Mouse (Mus musculus) forebrain, embryonic 13.5 days (tissue): ENCODE measurements around the gene Nacc2. TPM values are rescaled to one million over a fixed set of nuclear protein-coding genes. Genes with fewer than 3 reads are reported as not detected.

ENCODE experiments used
- ATAC-seq: fragments of 200-750 bp; cut with Nextera tagmentation; 2 replicates; pipeline ENCODE4 v1.8.0; 2017
- H3K27ac ChIP-seq: fragments of 300-500 bp; sonication (generic); 2 replicates; pipeline ENCODE4 v1.5.1; 2015; ENCODE audit warnings: inconsistent platforms, mild to moderate bottlenecking, moderate library complexity
- H3K27me3 ChIP-seq: fragments of 300-500 bp; sonication (generic); 2 replicates; pipeline ENCODE4 v1.6.1; 2015; ENCODE audit warnings: mild to moderate bottlenecking, inconsistent platforms
- H3K36me3 ChIP-seq: fragments of 300-500 bp; sonication (generic); 2 replicates; pipeline ENCODE4 v1.6.1; 2015; ENCODE audit warnings: mild to moderate bottlenecking, inconsistent platforms; ENCODE audit not compliant: poor library complexity, severe bottlenecking
- H3K4me1 ChIP-seq: fragments of 300-500 bp; sonication (generic); 2 replicates; pipeline ENCODE4 v1.6.1; 2015; ENCODE audit warnings: inconsistent platforms
- H3K4me2 ChIP-seq: fragments of 300-500 bp; sonication (generic); 2 replicates; pipeline ENCODE4 v1.6.1; 2015; ENCODE audit warnings: inconsistent platforms, mild to moderate bottlenecking, moderate library complexity
- H3K4me3 ChIP-seq: fragments of 300-500 bp; sonication (generic); 2 replicates; pipeline ENCODE4 v1.5.1; 2015; ENCODE audit warnings: mild to moderate bottlenecking, inconsistent platforms
- H3K9ac ChIP-seq: fragments of 300-500 bp; sonication (generic); 2 replicates; pipeline ENCODE4 v1.6.1; 2015; ENCODE audit warnings: mild to moderate bottlenecking, inconsistent platforms
- H3K9me3 ChIP-seq: fragments of 300-500 bp; sonication (generic); replicated peaks from 2 replicates; pipeline ENCODE4 v1.6.1; 2016; ENCODE audit warnings: inconsistent platforms
- WGBS: fragments of 180-500 bp; shearing (Covaris S2); methylation state at CpG from one replicate; pipeline ENCODE4 v1.1.7; 2015; 5-methylcytosine and 5-hydroxymethylcytosine counted together
- polyA plus RNA-seq: library from polyadenylated mRNA; unstranded; fragments of >200 nt; fragmentation: Nextera tagmentation; extraction: Ambion mirVana; gene quantifications from 2 replicates; pipeline ENCODE4 v1.2.1, GENCODE M21; 2015

The Nacc2 gene
- polyA plus RNA-seq, 1 experiment from 2014 or later, result 9.4 TPM

DNA sequence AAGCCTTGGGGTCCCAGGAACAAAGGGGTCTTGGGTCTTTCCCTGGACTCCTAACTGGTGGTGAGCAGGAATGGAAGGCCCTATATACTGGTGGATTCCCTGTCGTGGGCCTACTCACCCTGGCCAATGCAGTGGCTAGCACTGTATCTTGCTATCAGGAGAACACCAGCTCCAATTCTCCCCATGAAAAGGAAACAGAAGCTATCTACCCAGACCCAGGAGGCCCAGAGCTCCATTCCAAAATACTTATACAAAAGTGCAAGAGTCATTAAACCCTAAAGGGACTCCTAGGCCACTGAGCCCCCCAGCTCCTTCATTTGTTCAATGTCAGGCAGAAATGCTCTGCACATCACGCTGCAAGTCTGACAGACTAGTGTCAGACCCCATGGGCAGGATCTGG, 34.0 kb downstream of the Nacc2 start:
- 73% methylated on average over 2 of the region's 2 CpGs for WGBS
- Histone ChIP-seq H3K4me3 (no peak overlapping the region), H3K27me3 (peaks cover under 1% of the 10 kb centered on the region; the same call in 1 of the 2 replicates), H3K36me3 (peaks cover 9% of the 10 kb centered on the region; the same call in 1 of the 2 replicates), H3K9me3 (no peaks in the 10 kb centered on the region), H3K27ac (no peak overlapping the region), H3K4me1 (peaks cover 39% of the 10 kb centered on the region), H3K9ac (no peak overlapping the region), H3K4me2 (no peak overlapping the region)
- no peak for ATAC-seq

- ATAC-seq, result no peak
- Histone ChIP-seq H3K4me3 (no peak overlapping the region), H3K27ac (no peak overlapping the region), H3K9me3 (no peaks in the 10 kb centered on the region), H3K27me3 (no peaks in the 10 kb centered on the region), H3K36me3 (peaks cover 9% of the 10 kb centered on the region; the same call in 1 of the 2 replicates), H3K9ac (no peak overlapping the region), H3K4me2 (no peak overlapping the region), H3K4me1 (peaks cover 27% of the 10 kb centered on the region)
- WGBS, result 79% methylated on average over 4 of the region's 4 CpGs
Observed at GRCm38 (mm10) chr2:26086926-26087600, 36.0 kb downstream of the Nacc2 start.

DNA sequence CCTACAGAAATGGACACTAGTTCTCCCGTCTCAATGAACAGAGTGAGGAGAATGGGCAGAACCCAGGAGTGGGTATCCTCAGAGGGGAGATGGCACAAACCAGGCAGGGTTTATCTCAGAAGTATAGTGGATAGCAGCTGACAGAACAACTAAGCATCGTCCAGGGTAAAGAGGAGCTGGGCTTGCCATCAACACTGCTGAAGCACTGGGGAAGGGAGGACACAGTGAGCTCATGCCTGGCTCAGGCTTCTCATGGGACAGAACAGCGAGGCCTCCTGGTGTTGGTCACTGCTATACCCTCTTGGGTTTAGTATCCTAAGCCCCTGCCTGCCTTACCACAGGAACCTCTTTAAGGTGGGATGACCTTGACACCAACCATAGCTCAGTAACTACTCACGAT, 36.5 kb downstream of the Nacc2 start:
- no peak for ATAC-seq
- Histone ChIP-seq H3K27ac (no peak overlapping the region), H3K4me2 (no peak overlapping the region), H3K9ac (no peak overlapping the region), H3K27me3 (no peaks in the 10 kb centered on the region), H3K4me3 (no peak overlapping the region), H3K4me1 (peaks cover 26% of the 10 kb centered on the region), H3K36me3 (peaks cover 9% of the 10 kb centered on the region; the same call in 1 of the 2 replicates), H3K9me3 (no peaks in the 10 kb centered on the region)
- 81% methylated on average over 4 of the region's 4 CpGs for WGBS

DNA sequence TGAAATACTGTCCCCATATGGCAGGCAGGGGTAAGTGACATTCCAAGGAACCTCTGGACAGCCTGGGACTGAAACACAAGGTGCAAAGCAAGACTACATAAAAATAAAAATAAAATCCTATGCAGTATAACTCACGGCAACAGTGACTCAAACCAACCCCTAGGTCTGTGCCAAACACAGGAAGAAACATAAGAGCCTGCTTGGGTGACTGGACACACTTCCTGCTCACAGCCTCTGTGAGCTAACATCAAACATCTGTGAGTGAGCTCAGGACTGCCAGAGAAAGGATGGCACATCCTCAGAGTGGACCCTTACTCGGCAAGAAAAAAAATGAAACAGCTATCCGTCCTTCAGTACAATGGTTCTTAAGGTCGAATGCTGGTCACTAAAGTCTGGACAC, 40.1 kb downstream of the Nacc2 start:
- Histone ChIP-seq H3K27me3 (no peaks in the 10 kb centered on the region), H3K36me3 (no peaks in the 10 kb centered on the region; the same call in 1 of the 2 replicates), H3K9ac (no peak overlapping the region), H3K4me1 (0 out of 2 replicates have a peak, but pooled peaks cover 3% of the 10 kb centered on the region), H3K9me3 (no peaks in the 10 kb centered on the region), H3K27ac (no peak overlapping the region), H3K4me2 (no peak overlapping the region), H3K4me3 (no peak overlapping the region)
- WGBS, result 88% methylated on average over 4 of the region's 4 CpGs
- no peak for ATAC-seq

GRCm38 (mm10) chr2:26080830-26081229, 42.2 kb downstream of the Nacc2 start:
- no peaks in the 10 kb centered on the region for H3K4me1 ChIP-seq
- H3K9me3 ChIP-seq, result no peaks in the 10 kb centered on the region
- H3K4me2 ChIP-seq, result no peak overlapping the region
- H3K36me3 ChIP-seq, result no peaks in the 10 kb centered on the region
- H3K27ac ChIP-seq, result no peak overlapping the region
- no peak overlapping the region for H3K9ac ChIP-seq
- 91% methylated on average over 3 of the region's 3 CpGs for WGBS
- no peak for ATAC-seq
- no peak overlapping the region for H3K4me3 ChIP-seq
- H3K27me3 ChIP-seq, result no peaks in the 10 kb centered on the region

DNA sequence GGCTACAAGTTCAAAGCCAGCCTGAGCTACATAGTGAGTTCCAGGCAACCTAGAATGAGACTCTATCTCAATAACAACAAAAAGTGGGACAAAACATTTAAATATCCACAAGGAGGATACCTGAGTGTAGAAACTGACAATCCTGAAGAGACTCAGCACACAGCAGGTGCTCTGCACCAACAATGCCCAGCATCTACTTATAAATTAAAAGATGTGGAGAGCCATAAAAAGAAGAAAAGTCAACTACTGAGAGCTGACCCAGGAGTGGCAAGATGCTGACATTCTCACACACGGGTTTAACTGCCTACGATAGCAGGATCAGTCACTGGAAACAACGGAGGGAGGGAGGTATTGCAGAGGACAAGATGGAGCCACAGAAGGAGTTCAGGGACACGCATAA, 43.6 kb downstream of the Nacc2 start:
- Histone ChIP-seq H3K4me1 (no peaks in the 10 kb centered on the region), H3K36me3 (no peaks in the 10 kb centered on the region), H3K9ac (no peak overlapping the region), H3K9me3 (no peaks in the 10 kb centered on the region), H3K4me2 (no peak overlapping the region), H3K27me3 (no peaks in the 10 kb centered on the region), H3K4me3 (no peak overlapping the region), H3K27ac (no peak overlapping the region)
- WGBS, result 75% methylated on average over 4 of the region's 4 CpGs
- ATAC-seq, result no peak

DNA sequence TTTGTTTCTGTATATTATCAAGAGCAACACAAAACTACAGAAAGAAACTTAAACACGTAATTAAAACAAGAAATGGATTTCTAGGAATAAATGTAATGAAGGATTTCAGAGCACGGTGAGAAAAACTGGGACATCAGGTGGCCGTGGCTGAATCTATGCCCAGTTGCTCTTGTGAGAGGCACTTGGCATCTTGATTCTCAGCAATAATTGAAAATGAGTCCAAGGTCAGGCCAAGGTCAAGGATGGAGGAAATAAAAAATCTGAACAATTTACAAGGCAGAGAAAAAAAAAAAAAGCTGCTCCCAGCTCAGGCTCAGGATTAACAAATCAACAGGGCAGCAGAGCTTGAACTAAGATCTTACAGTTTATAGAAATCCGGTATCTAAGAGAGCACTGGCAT, 46.0 kb downstream of the Nacc2 start:
- Histone ChIP-seq H3K4me1 (no peaks in the 10 kb centered on the region), H3K9ac (no peak overlapping the region), H3K27me3 (no peaks in the 10 kb centered on the region), H3K27ac (no peak overlapping the region), H3K36me3 (no peaks in the 10 kb centered on the region), H3K9me3 (no peaks in the 10 kb centered on the region), H3K4me3 (no peak overlapping the region), H3K4me2 (no peak overlapping the region)
- WGBS, result 76% methylated on average over 4 of the region's 4 CpGs
- no peak for ATAC-seq

DNA sequence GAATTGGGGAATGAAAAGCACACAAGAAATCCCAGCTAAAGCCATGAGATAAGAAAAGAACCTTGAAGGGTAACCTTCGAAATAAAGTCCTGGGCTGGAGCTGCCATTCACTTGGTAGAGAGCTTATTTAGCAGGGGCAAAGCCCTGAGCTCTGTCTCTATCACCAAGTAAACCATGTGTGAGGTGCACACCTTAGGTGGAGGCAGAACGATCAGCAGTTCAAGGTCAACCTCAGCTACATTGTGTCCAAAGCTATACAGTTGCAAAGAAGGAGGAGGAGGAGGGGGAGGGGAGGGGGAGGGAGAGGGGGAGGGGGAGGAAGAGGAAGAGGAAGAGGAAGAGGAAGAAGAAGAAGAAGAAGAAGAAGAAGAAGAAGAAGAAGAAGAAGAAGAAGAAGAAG, 46.9 kb downstream of the Nacc2 start:
- 65% methylated on average over 2 of the region's 2 CpGs for WGBS
- H3K27me3 ChIP-seq, result no peaks in the 10 kb centered on the region
- H3K4me3 ChIP-seq, result no peak overlapping the region
- H3K27ac ChIP-seq, result no peak overlapping the region
- no peak overlapping the region for H3K9ac ChIP-seq
- no peaks in the 10 kb centered on the region for H3K9me3 ChIP-seq
- no peaks in the 10 kb centered on the region for H3K4me1 ChIP-seq
- no peak for ATAC-seq
- no peaks in the 10 kb centered on the region for H3K36me3 ChIP-seq
- H3K4me2 ChIP-seq, result no peak overlapping the region

DNA sequence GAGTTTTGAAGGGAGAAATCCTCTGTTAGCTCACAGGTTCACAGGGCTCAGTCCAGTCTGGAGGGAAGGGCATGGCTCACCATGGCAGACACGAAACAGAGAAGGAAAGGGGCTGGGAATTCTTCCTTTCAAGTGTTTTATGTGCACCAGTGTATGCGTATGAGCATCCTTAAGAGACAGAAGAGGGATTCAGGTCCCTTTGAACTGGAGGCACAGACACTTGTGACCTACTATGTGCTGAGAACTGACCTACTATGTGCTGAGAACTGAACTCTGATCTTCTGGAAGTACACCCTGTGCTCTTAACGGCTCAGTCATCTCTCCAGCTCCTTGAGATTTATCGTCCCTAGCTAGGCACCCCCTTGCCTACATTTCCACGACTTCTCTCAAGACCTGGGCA, 48.5 kb downstream of the Nacc2 start:
- no peak for ATAC-seq
- Histone ChIP-seq H3K9me3 (no peaks in the 10 kb centered on the region), H3K27ac (no peak overlapping the region), H3K4me2 (no peak overlapping the region), H3K9ac (no peak overlapping the region), H3K36me3 (no peaks in the 10 kb centered on the region), H3K4me1 (no peaks in the 10 kb centered on the region), H3K4me3 (no peak overlapping the region), H3K27me3 (no peaks in the 10 kb centered on the region)
- 89% methylated on average over 5 of the region's 5 CpGs for WGBS

DNA sequence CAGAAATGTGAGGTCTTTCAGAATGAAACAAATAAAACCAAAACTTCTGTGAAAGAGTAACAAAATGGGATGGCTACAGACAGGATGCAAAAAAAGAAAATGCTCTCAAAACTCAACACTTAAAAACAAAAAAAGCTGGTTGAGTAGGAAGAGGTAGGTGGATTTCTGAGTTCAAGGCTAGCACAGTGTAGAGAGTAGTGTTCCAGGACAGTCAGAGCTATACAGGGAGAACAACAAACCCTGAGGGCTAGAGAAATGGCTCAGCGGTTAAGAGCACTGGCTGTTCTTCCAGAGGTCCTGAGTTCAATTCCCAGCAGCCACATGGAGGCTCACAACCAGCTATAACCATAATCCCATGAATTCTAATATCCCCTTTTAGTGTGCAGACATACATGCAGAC, 54.4 kb downstream of the Nacc2 start:
- Histone ChIP-seq H3K36me3 (no peaks in the 10 kb centered on the region), H3K27ac (no peak overlapping the region), H3K4me3 (no peak overlapping the region), H3K4me1 (peaks cover 21% of the 10 kb centered on the region), H3K27me3 (no peaks in the 10 kb centered on the region), H3K9me3 (no peaks in the 10 kb centered on the region), H3K4me2 (no peak overlapping the region), H3K9ac (no peak overlapping the region)
- 96% methylated on average over 1 of the region's 1 CpGs for WGBS
- no peak for ATAC-seq

DNA sequence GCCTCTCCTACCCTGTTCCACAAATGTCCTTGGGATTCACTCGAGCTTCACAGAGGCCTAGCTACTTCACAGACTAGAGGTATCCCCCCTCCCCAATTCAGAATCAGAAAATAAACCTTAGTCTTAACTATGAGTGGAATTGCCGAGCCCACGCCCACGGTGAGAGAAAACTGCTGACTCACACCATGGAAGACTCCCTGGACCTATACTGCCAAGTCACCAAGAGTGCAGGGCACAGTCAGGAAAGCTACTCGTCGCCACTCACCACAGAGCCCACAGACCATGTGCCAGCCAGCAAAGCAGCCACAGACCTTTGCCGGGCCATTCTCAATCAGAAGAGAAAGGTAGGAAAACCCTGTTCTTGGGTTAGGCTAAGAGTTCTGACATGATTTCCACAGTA, 54.8 kb downstream of the Nacc2 start:
- H3K4me2 ChIP-seq, result no peak overlapping the region
- no peak overlapping the region for H3K4me3 ChIP-seq
- no peak overlapping the region for H3K9ac ChIP-seq
- no peaks in the 10 kb centered on the region for H3K36me3 ChIP-seq
- H3K4me1 ChIP-seq, result peaks cover 21% of the 10 kb centered on the region
- no peak overlapping the region for H3K27ac ChIP-seq
- no peak for ATAC-seq
- 80% methylated on average over 7 of the region's 7 CpGs for WGBS
- H3K9me3 ChIP-seq, result no peaks in the 10 kb centered on the region
- H3K27me3 ChIP-seq, result no peaks in the 10 kb centered on the region

GRCm38 (mm10) chr2:26066527-26066926, 56.5 kb downstream of the Nacc2 start:
- Histone ChIP-seq H3K36me3 (no peaks in the 10 kb centered on the region), H3K27me3 (no peaks in the 10 kb centered on the region), H3K4me2 (peak overlapping the region; percentile 18), H3K4me1 (peaks cover 22% of the 10 kb centered on the region), H3K9me3 (no peaks in the 10 kb centered on the region), H3K9ac (0 out of 2 replicates have a peak overlapping the region, but pooled peaks have one; percentile 12), H3K27ac (peak overlapping the region; percentile 67), H3K4me3 (no peak overlapping the region)
- peak; percentile 63 for ATAC-seq
- WGBS, result 47% methylated on average over 14 of the region's 14 CpGs
